Mouse (Mus musculus) ES-Bruce4 (cell line): ENCODE results near the gene Usp54. TPM values are rescaled to one million over a fixed set of nuclear protein-coding genes. Genes with fewer than 3 reads are reported as not detected.

Experiments used
- H3K27ac ChIP-seq: 2 replicates; pipeline ENCODE4 v1.5.1; 2012; ENCODE audit warnings: low read length, inconsistent platforms; ENCODE audit not compliant: insufficient read depth
- H3K27me3 ChIP-seq: 2 replicates; pipeline ENCODE4 v1.6.1; 2012; ENCODE audit warnings: mild to moderate bottlenecking, low read length, inconsistent platforms; ENCODE audit not compliant: control insufficient read depth, poor library complexity, insufficient read depth, severe bottlenecking
- H3K36me3 ChIP-seq: 2 replicates; pipeline ENCODE4 v1.6.1; 2012; ENCODE audit warnings: inconsistent platforms, mild to moderate bottlenecking, low read length, moderate library complexity; ENCODE audit not compliant: control insufficient read depth, poor library complexity, insufficient read depth, severe bottlenecking
- H3K4me1 ChIP-seq: one replicate; pipeline ENCODE4 v1.8.1; 2011; ENCODE audit warnings: low read length; ENCODE audit not compliant: control insufficient read depth, insufficient read depth
- H3K4me3 ChIP-seq: 2 replicates; pipeline ENCODE4 v1.5.1; 2011; ENCODE audit warnings: low read depth, mild to moderate bottlenecking, low read length
- H3K9ac ChIP-seq: 2 replicates; pipeline ENCODE4 v1.6.1; 2012; ENCODE audit warnings: low read depth, mild to moderate bottlenecking, inconsistent platforms; ENCODE audit not compliant: poor library complexity, severe bottlenecking
- H3K9me3 ChIP-seq: replicated peaks from 2 replicates; pipeline ENCODE4 v1.6.1; 2012; ENCODE audit warnings: mild to moderate bottlenecking, low read length, inconsistent platforms; ENCODE audit not compliant: control insufficient read depth, poor library complexity, insufficient read depth, severe bottlenecking
- CTCF ChIP-seq: IDR thresholded peaks from one replicate; pipeline ENCODE4 v1.8.1; 2011; ENCODE audit warnings: low read depth, low read length
- EP300 ChIP-seq: IDR thresholded peaks from 2 replicates; pipeline ENCODE4 v1.6.1; 2011; ENCODE audit warnings: low read depth, low read length; ENCODE audit not compliant: insufficient read depth
- POLR2A ChIP-seq: IDR thresholded peaks from one replicate; pipeline ENCODE4 v1.8.1; 2011; ENCODE audit warnings: low read length; ENCODE audit not compliant: insufficient read depth
- polyA plus RNA-seq: library from polyadenylated mRNA; stranded (reverse); fragments of >200 nt; gene quantifications from 2 replicates; pipeline ENCODE4 v1.2.4, GENCODE M21; 2011; ENCODE audit warnings: low read depth; ENCODE audit not compliant: missing spikeins, insufficient read depth, insufficient read length

Usp54 gene
- polyA plus RNA-seq, 1 experiment = 22.3 TPM

GRCm38 (mm10) chr14:20619131-20619530, 21.7 kb downstream of the Usp54 start:
- TF ChIP-seq POLR2A = no peak
- TF ChIP-seq EP300 = no peak
- no peak for TF ChIP-seq CTCF
- Histone ChIP-seq H3K27ac (no peak overlapping the region), H3K36me3 (no peaks in the 10 kb centered on the region; the same call in 1 of the 2 replicates)

GRCm38 (mm10) chr14:20618211-20618610, 22.7 kb downstream of the Usp54 start:
- H3K4me3 ChIP-seq = no peak overlapping the region
- H3K27ac ChIP-seq = no peak overlapping the region
- H3K36me3 ChIP-seq = no peaks in the 10 kb centered on the region; the same call in 1 of the 2 replicates
- peaks cover 4% of the 10 kb centered on the region; the same call in 1 of the 2 replicates for H3K9me3 ChIP-seq
- TF ChIP-seq CTCF = no peak
- no peak for TF ChIP-seq POLR2A
- TF ChIP-seq EP300 = no peak
- H3K27me3 ChIP-seq = no peaks in the 10 kb centered on the region
- H3K4me1 ChIP-seq = no peaks in the 10 kb centered on the region
- no peak overlapping the region for H3K9ac ChIP-seq

More at GRCm38 (mm10) chr14:20619131-20619530, 21.7 kb downstream of the Usp54 start:
- H3K27me3 ChIP-seq = no peaks in the 10 kb centered on the region
- no peak overlapping the region for H3K9ac ChIP-seq
- H3K4me3 ChIP-seq = no peak overlapping the region
- peaks cover 4% of the 10 kb centered on the region; the same call in 1 of the 2 replicates for H3K9me3 ChIP-seq
- no peaks in the 10 kb centered on the region for H3K4me1 ChIP-seq

- Histone ChIP-seq H3K27ac (no peak overlapping the region), H3K9ac (no peak overlapping the region), H3K9me3 (peaks cover 4% of the 10 kb centered on the region; the same call in 1 of the 2 replicates), H3K4me1 (no peaks in the 10 kb centered on the region), H3K36me3 (no peaks in the 10 kb centered on the region; the same call in 1 of the 2 replicates), H3K4me3 (no peak overlapping the region), H3K27me3 (no peaks in the 10 kb centered on the region)
- no peak for TF ChIP-seq CTCF
- TF ChIP-seq EP300 = no peak
- no peak for TF ChIP-seq POLR2A
These were observed 24.4 kb downstream of the Usp54 start for GRCm38 (mm10) chr14:20616421-20616820.

GRCm38 (mm10) chr14:20615075-20615474, 25.8 kb downstream of the Usp54 start:
- Histone ChIP-seq H3K4me1 (no peaks in the 10 kb centered on the region), H3K9me3 (no peaks in the 10 kb centered on the region), H3K27ac (no peak overlapping the region), H3K4me3 (no peak overlapping the region), H3K36me3 (no peaks in the 10 kb centered on the region), H3K27me3 (no peaks in the 10 kb centered on the region), H3K9ac (no peak overlapping the region)
- TF ChIP-seq EP300 (no peak), CTCF (no peak), POLR2A (no peak)

GRCm38 (mm10) chr14:20612820-20613219, 28.0 kb downstream of the Usp54 start:
- H3K4me3 ChIP-seq = no peak overlapping the region
- TF ChIP-seq POLR2A (no peak), EP300 (no peak), CTCF (no peak)
- no peak overlapping the region for H3K27ac ChIP-seq

GRCm38 (mm10) chr14:20610146-20610545, 30.7 kb downstream of the Usp54 start:
- no peaks in the 10 kb centered on the region for H3K9me3 ChIP-seq
- TF ChIP-seq CTCF = no peak
- H3K36me3 ChIP-seq = no peaks in the 10 kb centered on the region
- H3K27ac ChIP-seq = no peak overlapping the region
- no peaks in the 10 kb centered on the region for H3K27me3 ChIP-seq
- H3K9ac ChIP-seq = no peak overlapping the region
- no peaks in the 10 kb centered on the region for H3K4me1 ChIP-seq
- H3K4me3 ChIP-seq = no peak overlapping the region

More at GRCm38 (mm10) chr14:20612820-20613219, 28.0 kb downstream of the Usp54 start:
- H3K36me3 ChIP-seq = no peaks in the 10 kb centered on the region
- no peaks in the 10 kb centered on the region for H3K4me1 ChIP-seq
- H3K9ac ChIP-seq = no peak overlapping the region
- H3K9me3 ChIP-seq = no peaks in the 10 kb centered on the region
- H3K27me3 ChIP-seq = no peaks in the 10 kb centered on the region
